Mouse (Mus musculus) layer of hippocampus, adult 8-10 months (tissue): ENCODE measurements around the gene Zfp704. TPM values are rescaled to one million over a fixed set of nuclear protein-coding genes. Genes with fewer than 3 reads are reported as not detected.

Experiments used
- DNase-seq, 2 experiments: peaks; one replicate each; pipeline ENCODE4 v3.0.0; 2022; ENCODE audit warnings: low spot score in 2 of 2
- total RNA-seq, 4 experiments: library from RNA; stranded (reverse); gene quantifications; 2 replicates each; pipeline ENCODE4 v1.2.4; 2022

Gene Zfp704
- total RNA-seq, 4 experiments from 2014 or later = 25.7 to 32.4 (median 29.3) TPM

DNA sequence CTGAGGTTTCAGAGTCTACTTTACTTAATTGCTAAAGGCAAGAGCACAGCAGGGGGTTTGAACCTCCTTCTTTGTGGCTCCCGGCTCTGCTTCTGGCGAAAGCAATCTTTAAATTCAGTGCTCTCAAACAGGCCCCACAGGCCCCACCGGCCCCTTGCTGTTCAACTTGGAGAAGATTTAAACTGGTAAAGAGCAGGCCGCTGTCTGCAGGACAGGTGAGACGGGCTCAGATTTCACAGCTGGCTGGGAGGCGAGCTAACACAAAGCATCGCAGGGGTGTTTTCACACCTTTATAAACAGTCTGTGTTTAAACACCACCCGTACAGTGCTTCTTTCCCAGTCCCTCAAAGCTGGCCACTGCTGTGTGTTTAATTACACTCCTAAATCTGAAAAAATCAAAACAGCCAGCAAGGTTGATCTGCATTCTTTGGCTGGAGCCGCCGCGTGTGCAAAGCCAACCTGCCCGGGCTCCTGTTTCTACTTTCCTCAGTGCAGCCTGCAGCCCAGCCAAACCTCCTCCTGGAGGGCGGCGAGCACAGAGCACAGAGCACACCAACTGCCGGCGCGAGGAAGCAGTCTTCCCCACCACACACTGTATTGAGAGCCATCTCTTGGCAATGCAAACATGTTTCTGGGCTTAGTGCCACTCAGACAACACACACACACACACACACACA, 89.7 kb downstream of the Zfp704 start:
- DNase-seq = peak; percentile 64 to 78

DNA sequence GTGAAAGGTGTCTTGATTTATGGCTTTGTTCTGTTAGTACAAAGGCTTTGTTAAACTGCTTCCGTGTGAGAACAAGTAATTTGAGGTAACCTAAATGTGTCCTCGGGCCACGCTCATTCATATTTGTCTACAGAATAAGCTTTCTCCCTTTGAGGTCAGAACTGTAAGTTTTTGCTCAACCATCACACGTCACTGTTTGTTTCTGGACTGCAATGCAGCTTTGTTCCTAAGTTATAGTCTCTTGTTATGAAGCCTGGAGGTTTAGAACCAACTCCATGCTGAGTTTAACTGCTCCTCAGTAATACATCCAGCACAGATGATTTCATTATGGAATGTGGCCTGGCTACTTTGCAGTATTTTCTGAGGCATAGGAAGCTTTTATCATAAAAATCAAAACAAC, 90.4 kb downstream of the Zfp704 start:
- no peak for DNase-seq

DNA sequence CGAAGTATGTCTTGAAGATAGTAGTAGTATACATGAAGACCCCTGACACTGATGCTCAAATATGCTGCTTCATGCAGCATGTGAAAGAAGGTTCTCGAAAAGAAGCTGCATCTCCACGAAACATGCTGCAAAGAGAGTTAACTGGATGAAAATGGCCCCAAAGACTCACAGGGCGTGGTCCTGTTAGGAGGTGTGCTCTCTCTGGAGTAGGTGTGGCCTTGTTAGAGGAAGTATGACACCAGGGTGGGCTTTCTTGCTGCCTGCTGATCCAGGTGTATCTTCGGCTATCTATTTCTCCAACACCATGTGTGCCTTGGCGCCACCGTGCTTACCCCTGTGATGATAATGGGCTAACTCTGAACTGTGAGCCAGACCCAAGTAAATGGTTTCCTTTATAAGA, 90.9 kb downstream of the Zfp704 start:
- no peak for DNase-seq

DNA sequence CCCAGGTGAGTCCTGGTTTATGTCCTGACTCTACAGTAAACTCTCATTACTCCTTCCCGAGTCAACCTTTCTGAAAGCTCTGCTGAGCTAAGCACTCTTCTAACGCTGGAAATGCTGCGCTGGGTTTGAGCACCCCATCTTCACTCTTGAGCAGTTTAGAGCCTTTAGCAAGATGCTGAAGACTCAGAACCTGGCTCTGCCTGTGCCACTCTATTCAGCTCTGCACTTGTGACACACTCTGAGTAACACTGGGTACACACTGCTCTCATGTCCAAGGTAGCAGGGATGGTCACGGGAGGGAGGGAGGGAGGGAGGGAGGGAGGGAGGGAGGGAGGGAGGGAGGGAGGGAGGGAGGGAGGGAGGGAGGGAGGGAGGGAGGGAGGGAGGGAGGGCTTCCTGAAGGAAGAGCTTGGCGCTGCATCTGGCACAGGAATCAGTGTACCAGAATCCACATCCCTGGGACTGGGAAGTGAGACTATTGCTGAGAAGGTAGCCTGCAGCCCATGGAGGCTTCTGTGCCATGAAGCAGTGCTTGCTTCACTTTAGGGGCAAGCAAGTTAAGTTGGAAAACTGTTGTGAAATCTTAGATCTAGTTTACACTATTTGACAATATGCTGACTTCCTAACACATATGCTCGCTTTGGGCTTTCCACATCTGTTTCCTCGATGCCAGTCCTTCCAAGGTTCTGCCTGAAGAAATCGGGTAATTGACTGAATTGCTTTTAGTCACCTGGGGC, 93.6 kb downstream of the Zfp704 start:
- no peak for DNase-seq

DNA sequence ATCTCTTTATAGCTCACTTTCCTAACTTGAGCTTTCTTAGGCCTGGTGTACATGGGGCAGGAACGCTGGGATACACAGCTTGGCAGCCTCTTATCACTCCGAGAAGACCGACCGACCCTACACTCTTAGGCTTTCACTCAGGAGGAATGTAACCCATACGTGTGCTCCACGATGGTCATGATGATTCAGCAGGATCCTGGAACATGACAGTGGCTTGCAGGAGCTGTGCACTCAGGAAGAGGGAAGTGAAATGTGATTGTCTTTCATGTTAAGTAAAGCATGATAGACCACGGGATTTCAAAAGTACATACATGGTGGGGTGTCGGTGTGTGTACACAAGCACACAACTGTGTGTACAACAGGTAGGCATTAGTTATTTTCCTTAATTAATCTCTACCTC, 94.4 kb downstream of the Zfp704 start:
- no peak for DNase-seq

DNA sequence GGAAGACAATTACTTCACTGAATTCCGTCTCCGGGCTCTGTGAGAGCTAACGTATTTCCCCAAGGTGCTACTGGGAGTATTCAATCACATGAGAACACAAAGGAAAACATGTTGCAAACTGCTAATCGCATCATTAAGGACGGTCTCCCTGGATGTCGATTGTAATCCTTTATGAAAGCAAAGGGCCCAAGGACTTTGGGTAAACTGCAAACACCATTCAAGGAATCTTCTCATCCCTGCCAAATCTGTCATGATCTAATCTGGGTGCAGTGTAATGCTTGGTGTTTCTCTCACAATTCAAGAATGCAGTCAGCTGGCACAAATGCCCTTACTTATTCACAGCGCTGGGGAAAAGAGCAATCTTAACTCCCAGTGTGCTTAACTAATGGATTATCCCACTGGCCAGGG, 96.2 kb downstream of the Zfp704 start:
- no peak for DNase-seq

DNA sequence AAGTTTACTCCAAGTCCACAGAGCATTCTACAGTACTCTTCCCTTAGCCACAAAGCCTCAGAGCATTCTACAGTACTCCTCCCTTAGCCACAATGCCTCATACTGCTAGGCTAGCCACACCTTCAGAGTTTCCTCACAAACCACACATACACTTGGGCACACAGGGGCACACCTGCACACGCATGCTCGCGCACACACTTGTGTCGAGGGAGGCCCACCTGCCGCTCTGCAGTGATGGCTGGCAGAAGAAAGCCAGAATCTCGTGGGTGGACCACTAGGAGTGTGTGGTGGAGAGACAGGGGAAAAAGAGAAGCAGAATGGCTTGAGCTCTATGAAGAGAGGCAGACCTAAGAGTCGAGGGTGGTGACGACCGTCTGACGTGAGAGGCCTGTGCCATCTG, 97.7 kb downstream of the Zfp704 start:
- no peak for DNase-seq

DNA sequence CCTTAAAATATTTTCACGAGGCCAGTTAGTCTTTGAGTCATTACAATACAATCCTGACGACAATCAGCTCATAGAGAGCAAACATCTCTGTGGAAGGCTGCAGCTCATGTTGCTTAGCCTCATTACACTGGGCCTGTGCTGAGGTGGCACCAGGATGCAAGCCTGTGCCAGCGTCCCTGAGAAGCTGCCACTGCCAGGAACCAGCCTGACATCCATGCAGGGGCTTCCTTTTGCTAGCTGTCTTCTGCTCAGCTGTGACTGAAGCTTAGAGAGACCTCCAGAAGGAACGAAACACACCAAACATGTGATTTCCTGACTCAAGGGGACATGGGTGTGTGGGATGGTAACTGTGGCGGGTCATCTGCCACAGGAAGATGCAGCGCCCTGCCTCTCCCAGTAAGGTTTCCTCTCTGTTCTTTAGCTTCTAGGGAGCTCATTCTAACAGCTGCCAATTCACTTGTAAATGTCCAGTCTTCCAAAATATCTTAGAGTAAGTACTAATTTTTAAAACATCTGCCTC, 104.1 kb downstream of the Zfp704 start:
- no peak for DNase-seq

DNA sequence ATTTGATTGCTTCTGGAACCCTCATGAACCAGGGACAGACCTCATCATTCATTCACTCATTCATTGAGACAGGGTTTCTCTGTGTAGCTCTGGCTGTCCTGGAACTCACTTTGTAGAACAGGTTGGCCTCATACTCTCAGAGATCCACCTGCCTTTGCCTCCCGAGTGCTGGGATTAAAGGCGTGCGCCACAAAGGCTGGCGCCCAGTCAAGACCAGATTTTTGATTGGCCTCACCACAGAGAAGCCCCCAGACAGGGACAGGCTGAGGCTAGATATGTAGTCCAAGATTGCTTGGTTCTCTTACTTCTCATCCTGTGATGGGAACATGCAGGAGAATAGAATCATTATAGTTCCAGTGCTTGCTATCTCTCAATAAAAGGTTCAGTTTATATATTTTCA, 105.5 kb downstream of the Zfp704 start:
- DNase-seq = no peak

DNA sequence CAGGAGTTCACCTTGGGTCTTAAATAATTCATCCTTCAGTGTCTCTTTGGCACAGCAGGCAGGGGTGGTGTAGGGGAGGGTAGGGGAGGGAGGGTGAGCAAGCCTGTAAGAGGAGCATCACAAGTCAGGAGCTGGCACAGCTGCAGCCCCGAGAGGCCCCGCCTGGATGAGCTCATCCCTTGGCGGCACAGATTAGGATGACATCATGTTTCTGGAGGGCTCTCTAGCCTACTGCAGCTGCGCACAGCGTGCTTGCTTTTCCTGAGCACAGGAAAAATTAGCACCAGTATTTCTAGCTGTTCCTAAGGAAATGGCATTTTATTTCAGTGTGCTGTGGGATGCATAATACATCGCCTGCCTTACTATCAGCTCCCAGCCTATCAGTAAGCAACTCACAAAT, 109.2 kb downstream of the Zfp704 start:
- peak; percentile 94 for DNase-seq

DNA sequence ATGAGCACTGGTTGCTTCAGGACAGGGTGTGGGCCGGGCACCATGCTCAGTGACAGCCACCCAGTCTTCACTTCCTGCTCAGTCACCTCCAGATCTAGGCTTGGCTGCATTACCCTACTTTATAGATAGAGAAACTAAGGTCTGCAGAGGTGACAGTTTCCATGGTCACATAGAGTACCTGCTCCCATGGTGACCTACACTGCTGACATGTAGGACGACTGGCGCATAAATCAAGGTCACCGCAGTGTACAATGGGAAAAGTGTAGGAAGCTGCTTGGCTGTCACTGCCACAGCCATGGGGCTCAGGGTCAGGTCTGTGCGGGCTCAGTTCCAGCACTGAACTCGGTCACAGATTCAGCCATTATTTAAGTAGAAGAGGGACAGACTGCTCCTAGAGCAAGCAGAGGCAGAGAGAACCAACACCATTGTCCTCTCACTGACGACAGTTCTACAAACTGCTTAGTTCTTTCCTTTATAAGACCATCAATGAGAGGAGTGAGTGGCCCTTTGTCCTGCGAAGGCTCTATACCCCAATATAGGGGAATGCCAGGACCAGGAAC, 109.8 kb downstream of the Zfp704 start:
- no peak for DNase-seq

DNA sequence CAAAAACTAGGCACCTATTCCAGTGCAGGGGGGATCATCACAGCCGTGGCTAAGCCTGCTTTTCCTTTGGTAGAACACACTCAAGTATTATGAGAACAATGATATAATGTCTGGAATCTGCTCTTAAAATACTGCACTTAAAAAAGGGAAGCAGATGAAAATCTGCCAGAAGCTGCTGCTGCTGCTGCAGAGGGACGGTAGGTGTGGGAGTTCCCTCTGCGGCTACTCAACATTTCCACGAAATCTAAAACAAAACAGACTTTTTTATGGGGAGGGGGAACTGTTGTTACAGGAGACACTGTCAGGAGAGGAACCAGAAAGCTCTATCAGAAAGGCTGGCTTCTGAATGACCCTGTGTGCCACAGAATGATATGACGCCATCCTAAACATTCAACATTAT, 110.4 kb downstream of the Zfp704 start:
- DNase-seq = no peak

DNA sequence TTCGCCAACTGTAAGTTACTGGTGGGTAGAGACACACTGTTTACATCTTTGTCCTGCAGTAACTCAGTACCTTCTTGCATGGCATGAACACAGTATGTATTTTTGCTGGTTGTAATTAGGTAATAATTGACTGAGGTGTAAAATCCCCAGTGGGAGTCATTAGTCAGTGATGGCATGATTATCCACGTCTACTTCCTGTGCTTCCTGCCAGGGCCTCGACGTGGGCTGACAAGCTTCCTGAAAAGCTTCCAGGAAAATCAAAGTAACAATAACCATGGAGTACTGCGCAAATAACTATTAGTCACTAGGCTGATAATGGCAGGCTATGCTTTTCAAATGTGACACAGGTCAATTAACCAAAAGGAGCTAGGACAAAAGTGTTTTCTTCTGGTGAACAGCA, 112.6 kb downstream of the Zfp704 start:
- no peak for DNase-seq

DNA sequence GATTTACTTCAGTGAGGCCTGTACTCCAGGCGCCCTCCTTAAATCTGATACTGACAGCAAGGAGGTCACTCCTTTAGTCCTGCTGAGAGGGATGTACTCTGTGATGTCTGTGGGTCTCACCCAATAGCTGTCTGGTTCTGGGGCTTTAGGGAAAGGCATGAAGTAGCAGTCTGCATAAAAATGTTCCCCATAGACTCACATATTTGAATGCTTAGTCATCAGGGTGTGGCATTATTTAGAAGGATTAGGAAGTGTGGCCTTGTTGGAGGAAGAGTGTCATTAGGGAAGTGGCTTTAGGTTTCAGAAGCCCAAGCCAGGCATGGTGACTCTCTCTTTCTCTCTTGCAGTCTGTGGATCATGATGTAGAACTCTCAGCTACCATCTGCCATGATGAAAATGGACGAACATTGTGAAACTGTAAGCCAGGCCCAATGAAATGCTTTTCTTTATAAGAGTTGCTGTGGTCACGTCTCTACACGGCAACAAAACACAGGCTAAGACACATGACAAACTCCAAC, 118.1 kb downstream of the Zfp704 start:
- no peak for DNase-seq

DNA sequence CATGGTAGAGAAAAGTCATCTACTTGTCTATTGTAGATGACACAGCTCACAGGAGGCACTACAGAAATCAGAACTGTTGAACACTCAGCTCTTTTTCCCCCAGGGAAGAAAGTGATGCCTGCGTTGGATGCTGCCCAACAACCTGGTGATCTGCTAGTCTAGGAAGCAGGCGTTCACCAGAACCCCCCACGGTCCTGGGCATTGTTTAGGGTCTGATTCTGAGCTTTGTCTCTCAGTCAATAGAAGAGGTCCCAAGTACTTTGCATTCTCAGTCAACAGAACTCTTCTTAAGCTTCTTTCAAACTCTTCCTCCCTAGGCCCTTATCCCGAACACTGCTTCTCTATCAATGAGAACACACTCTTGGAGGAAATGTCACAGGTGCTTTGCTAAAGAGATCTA, 122.2 kb downstream of the Zfp704 start:
- no peak for DNase-seq

DNA sequence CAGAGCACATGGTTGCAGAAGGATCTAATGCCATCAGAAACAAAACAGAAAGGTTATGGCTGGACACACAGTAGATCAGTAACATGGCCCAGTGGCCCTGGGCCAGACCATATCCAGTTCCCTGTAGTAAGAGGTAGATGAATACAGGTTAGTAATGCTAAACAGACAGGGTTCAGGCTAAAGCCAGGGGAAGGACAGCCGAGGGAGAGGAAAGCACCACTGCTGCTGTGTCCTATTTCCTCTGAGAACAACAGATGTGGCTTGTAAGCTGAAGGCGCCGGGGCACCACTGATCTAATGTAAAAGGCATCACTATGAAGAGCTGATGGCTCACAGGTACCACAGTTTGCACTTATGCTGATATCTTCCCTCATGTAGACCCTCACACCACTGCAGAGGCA, 124.4 kb downstream of the Zfp704 start:
- DNase-seq = no peak

DNA sequence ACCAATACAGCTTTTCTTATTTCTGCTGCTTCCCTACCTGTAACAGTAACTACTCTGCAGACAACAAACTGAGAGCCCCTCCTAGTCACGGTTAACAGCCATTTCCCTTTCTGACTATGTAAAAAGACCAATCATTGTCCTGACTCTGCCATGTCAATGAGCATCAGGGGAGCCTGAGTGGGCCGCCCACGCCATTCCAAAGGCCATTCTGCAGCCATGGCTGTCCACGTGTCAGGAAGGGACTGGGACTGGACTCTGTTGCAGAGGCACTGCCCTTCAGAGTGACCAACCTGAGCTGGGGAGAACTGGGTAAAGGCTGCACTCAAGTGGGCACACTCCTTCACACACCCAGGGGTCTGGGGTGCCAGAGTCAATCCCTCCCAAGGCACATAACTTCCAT, 127.9 kb downstream of the Zfp704 start:
- no peak for DNase-seq

DNA sequence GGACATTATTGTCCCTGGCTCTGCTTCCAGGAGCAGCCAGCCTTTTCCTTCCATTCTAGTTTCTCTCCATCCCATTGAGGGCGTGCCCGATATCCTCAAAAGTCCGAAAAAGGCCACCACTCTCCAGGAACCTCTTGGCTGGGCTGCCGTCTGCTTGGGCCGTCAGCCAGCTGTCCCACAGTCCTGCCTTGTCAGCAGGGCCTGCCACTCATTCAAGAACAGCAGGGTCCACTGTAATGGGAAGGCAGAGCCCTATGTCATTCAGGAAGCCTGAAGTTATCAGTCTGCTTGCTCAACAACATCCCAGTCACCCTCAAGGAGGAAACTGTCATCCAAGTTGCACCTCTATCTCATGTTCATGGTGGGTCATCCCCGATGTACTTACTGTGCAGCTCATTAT, 128.5 kb downstream of the Zfp704 start:
- no peak for DNase-seq

DNA sequence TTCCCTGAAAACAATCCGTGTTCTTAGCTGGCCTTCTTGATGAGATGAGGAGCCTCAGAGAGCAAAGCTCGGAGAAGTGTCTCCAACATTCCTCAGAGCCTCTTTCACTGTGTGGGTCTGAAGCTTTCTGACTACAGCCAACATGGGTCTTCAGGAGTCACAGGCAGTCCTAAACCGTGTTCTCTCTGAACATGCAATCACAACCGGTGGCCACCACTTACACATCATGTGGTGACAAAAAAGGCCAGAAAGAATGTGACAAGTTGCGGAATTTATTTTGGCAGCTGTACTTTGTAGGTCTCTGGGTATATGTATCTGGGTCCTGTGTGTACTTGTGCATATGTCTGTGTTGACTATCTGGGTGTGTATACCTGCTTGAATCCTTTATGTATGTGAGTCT, 128.9 kb downstream of the Zfp704 start:
- no peak for DNase-seq

DNA sequence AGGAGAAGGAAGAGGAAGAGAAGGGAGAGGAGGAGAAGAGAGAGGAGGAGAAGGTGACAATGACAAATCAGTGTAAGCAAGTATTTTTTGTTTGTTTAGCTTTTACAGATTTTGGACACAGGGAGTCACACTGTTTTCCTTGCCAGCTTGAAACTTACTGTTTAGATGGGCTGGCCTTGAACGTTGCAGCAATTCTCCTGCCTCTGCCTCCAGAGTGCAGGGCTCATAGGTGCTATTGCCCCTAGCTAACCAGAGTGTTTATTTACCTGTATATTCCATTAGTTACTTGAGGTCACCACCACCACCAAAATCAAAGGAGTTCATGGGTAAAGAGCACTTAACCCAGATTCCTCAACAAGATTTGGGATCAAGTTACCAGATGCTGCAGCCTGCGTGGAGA, 132.5 kb downstream of the Zfp704 start:
- no peak for DNase-seq

DNA sequence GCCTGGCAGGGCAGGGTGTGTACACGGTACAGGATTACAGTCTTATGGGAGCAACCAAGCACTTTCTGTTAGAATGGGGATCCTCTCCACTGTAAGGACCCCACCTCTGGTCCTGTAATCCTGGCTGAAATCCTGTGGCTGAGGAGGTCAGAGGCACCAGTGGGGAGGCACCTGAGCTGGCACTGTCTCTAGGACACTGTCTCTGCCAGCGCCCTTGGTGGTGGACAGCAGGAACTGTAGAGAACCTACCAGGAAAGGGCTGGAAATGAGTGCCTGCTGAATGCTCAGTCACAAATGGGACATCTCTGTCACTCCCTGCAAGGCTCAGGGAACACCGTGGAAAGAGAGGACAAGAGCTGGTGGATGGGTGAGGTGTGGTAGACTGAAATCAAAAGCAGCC, 133.5 kb downstream of the Zfp704 start:
- no peak for DNase-seq

DNA sequence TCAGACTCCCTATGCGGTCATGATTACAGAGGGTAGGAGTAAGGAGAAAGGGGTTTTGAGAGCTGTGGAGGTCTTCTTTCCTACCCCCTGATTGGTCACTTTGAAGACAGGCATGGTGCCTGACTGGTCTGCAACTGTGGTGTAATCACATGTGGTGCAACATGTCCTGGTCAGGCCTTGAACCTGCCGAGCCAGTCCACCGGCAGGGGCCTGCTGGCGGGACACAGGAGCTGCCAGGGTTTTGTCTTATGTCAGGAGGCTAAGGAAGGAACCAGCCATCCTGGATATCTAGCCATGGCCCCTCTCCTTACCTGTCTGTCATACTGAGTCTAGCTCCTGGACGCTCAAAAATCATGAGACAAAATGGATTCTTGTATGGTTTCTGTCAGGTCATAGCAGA, 134.4 kb downstream of the Zfp704 start:
- no peak for DNase-seq

DNA sequence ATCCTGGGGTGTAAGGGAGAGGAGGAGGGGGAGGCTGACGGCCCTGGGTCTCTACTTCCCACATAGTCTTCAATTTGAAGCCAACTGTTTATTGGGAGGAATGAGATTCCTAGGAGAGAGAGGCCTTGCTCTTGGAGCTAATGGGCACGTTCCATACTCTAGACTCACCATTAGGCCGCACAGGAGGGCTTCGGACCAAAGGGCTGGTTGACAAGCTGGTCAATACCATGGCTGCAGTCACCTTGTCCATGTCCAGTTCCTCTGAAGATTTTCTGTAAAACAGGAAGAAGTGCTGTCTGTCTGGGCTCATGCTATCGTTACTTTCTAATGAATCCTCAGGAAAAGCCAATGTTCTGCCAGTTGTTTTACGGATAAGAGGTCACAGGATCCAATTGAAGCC, 135.6 kb downstream of the Zfp704 start:
- DNase-seq = no peak
